Mouse (Mus musculus): Measurements from ENCODE around the gene Bves.

DNA sequence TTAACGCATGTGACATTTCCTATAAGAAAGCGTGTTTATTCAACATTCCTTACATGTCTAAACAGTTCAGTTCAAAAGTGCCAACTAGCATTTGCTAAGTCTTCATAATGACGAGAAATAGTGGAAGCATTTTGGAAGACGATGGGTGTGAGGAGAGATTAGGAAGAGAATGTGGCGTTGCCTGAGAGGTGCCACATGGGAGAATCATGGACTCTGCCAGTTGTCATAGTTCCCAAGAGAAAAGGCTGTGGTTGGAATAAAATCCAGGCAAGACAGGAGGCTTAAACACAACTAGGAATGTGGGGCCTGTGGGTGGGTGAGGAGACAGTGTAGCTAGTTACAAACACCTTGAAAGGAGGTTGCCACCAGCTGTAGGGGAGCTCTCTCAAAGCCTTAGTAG is 30.4 kb upstream of the Bves start:
- no peak for TF ChIP-seq CTCF (IDR thresholded peaks at IDR 0.05; ENCODE audit: borderline replicate concordance, extremely low read depth, insufficient read depth, insufficient read length)
- TF ChIP-seq POLR2A (IDR thresholded peaks at IDR 0.05; ENCODE audit: borderline replicate concordance, extremely low read depth, insufficient read depth, insufficient read length, poor library complexity, severe bottlenecking) = no peak

Measured in brain, embryonic 14.5 days (tissue).